Mouse (Mus musculus) skeletal muscle tissue, adult 2 months (tissue): ENCODE measurements at regions not wholly inside any gene's neighbourhood (a gene's known extent, or its start where the extent isn't known, plus 50 kb on each side); places are given as distances from the start of the nearest gene placed in this dataset.
A peak's percentile ranks its signal among the peaks of the same experiment; 100 is the strongest.
"Not testable (repeated sequence)": the region's sequence is repeated elsewhere in the genome, so short reads cannot be mapped to it uniquely, and the experiment has no call there.

Source experiments
- DNase-seq: peaks from one replicate; pipeline ENCODE4 v3.0.0-alpha.2; 2012; ENCODE audit warnings: low read depth, low spot score

DNA sequence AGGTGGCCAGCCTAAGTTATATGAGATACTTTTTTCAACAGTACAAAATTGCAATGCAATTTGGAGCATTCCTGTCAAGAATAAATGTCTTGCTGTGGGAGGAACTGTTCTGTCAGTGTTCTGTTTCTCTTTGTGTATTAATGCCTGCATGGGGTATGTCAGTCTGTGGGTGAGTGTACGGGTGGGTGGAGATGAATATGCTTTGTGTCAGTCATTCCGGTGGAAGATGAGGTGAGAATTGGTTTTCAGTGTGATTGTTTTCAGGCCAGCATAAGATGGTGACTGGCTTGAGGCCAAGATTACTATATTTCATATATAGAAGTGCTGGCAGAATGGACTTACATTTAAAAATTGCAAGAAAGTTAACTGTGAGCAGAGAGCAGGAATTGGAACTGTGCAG lies 184.0 kb downstream of the Frk start:
- no peak for DNase-seq

DNA sequence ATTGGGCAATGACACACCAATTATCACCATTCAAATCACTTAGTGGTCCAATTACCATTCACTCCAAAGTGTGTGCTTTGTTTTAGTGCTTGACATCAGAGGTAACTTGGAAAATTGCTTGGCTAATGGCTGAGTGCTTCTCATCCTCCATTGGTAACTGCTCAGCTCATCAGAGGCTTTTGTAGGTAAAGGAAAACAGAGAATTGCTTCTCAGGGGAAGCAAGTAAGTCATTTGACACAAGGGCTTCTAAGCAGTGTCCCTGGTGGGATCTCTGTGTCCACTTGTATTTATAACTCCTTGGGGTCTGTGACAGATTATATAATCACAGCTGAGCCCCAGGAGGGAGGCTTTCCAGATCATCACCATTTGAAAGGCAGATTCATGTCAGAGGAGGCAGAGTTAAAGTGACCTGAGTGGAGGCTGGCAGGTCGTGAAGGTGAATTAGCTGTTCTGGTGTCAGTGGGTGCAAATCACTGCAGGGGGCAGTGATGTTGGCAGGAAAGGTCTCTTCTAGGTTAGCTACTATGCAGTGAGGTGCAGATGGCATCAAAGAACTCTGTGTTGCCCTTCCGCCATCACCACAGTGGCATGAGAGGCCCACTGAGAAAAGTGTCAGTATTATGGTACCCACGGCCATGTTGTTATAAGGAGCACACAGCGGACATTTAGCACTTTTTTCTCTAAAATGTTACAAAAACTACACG lies 184.7 kb downstream of the Frk start:
- no peak for DNase-seq

DNA sequence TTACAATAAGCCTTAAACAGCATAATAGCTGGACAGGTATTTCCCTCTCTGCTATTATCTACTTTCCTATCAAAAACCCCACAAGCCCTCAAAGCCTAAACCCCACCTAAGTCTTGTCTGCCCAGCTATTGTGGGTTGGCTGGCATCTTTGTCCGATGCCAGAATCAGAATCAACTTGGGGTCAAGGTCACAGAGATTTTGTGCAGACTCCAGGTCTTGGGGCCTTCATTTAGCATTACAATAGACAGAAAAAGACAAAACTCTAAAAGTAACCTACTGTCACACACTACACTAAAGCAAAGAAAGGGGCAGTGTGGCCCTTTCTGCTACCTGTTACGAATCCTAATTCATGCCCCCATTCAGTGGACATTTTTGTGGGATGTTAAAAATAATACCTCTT lies 188.6 kb downstream of the Frk start:
- DNase-seq, result no peak

DNA sequence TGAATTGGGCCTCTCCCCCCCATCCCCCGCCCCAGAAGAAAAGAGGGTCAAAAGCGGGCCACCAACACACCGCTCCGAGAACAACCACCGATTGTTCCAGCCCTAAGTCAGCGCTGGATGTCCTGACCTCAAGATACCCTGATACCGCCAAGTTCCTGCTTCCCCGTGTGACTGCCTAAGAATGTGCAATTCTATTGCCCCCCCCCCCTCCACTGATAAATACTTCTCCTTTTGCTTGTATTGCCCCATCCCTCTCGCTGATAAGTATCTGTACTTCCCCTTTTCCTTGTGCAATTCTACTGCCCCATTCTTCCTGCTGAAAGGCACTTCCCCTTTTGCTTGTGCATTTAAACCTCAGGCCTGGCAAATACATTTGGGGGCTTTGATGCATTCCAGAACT lies 216.2 kb downstream of the Frk start:
- DNase-seq, result not testable (repeated sequence)

GRCm38 (mm10) chr10:34701956-34702355 lies 218.8 kb downstream of the Frk start:
- no peak for DNase-seq

GRCm38 (mm10) chr10:34705416-34705815 lies 222.2 kb downstream of the Frk start:
- DNase-seq, result no peak

- no peak for DNase-seq
Observed at GRCm38 (mm10) chr10:34731249-34731648, 248.1 kb downstream of the Frk start.

DNA sequence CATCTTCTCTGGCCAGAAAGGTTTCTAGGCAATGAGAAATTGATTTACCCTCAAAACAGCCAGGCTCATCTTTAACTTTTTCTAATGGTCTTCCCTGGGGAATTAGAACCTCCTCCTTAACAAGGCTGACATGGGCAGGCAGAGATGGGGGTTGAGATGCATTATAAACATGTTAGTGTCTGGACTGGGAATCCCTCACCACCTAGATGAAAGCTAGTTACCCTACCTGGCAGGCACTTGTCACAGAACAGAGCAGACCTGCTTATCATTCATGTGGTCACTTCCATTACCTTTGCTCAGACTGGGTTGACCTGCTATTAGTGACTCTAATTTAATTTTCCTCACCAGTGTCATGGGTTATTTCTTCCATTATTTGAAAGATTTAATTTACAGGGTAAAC lies 279.2 kb downstream of the Frk start:
- DNase-seq, result no peak

GRCm38 (mm10) chr10:34792099-34792498 lies 308.9 kb downstream of the Frk start:
- DNase-seq, result no peak

GRCm38 (mm10) chr10:34811131-34811530 lies 327.9 kb downstream of the Frk start:
- DNase-seq, result no peak

DNA sequence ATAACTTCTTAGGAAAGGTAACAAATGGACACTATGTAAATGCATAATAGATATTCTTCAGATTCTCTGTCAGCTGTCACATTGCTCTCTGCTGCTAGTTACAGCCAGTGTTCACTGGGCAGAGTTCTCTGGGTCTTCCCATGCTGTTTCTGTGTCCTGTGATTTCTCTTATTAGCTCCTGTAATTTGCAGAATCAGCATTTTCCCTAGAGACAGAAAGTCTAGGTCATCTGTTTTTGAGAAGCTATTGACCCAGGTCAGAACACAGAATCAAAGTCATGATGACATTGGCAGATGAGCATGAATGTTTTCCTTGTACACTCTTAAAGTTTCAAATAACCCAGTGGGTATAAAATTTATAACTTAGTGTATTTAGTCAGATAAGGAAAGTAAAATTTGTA lies 340.9 kb downstream of the Frk start:
- no peak for DNase-seq

DNA sequence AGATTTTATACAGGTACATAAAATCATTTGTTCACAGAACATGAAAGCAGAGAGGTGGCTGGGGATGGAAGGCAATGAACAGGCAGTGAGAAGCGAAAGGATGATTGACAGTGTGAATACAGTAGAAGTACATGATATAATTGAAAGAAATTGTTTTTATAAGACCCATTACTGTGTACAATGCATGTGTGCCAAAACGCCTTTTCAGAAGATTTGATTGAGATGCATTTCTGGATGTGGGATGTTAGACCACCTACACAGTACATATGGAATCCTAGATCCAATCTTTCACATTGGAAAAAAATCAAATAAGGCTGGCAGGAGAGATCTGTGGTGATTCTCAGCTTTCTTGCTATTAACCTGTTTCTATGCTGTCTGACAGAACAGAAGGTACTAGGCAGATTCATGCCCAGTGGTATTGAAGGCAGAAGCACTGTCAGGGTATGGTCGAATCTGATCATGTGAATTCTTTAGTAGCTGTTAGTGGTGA lies 358.9 kb downstream of the Frk start:
- no peak for DNase-seq

- no peak for DNase-seq
Observed at GRCm38 (mm10) chr10:34856494-34857146, 373.4 kb downstream of the Frk start.

GRCm38 (mm10) chr10:34862693-34863092 lies 379.5 kb downstream of the Frk start:
- no peak for DNase-seq

GRCm38 (mm10) chr10:34871888-34872287 lies 388.7 kb downstream of the Frk start:
- DNase-seq, result no peak

DNA sequence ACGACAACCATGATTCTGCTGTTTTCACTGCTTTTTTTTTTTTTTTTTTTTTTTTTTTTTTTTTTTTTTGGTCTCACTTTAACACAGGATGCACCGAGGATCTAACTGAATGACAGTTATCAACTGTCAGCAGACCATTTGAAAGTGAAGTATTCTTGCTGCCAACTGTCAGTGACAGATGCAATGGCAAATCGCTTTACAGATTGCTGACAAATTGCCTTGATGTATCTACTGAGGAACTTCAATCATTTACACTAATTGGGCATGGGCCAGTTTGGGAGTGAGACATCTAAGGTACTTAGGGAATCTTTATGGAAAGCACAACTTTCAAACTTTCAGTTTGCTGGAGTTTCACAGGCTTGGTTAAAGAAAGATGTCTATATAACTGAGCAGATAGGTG lies 395.3 kb downstream of the Frk start:
- no peak for DNase-seq

GRCm38 (mm10) chr10:34887601-34888000 lies 404.4 kb downstream of the Frk start:
- no peak for DNase-seq

DNA sequence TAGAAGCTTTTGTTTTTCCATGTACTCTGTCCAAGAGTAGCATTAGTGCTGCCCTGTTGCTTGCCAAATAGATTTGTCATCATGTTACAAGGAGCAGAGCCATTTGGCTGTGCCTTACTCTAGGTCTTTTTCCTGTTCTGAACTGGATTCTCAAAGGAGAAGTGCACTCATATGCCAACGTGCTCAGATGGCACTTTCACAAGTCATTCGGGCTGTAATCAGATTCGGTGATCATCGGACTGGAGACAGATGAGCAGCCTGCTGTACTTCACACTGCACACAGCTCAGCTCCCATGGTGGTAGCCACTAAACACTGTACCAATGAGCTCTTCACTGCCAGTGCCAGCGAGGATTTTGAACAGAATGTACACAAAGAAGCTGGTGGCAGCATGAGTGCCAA lies 421.1 kb downstream of the Frk start:
- DNase-seq, result peak; percentile 59

DNA sequence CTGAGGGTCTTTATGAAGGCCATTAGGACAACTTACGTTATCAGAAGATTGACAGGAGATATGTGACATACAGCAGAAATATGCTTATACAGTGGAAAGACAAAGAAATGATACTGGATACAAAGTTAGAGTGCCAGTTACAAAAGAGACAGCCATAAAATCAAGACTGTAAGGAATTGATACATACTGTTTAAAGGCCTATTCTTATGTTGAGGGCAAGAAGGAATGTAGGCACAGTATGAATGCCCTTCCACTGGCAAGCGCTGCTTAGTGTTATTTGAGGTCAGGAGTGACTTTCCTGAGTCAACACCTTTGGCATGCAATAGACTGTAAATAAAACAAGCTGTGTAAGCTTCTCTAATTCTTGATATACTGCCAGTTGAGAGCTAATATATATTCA lies 421.5 kb downstream of the Frk start:
- peak; percentile 18 for DNase-seq

- no peak for DNase-seq
Observed at GRCm38 (mm10) chr10:34912153-34912723, 429.0 kb downstream of the Frk start.
